Mouse (Mus musculus) kidney, postnatal 0 days (tissue): Measurements from ENCODE around the gene Sh3bp1. TPM values are rescaled to one million over a fixed set of nuclear protein-coding genes. Genes with fewer than 3 reads are reported as not detected.

ENCODE experiments used
- ATAC-seq: fragments of 200-750 bp; cut with Nextera tagmentation; replicated peaks from 2 replicates; pipeline ENCODE4 v1.8.0; 2017; ENCODE audit warnings: low read depth, moderate number of reproducible peaks, moderate TSS enrichment, moderate library complexity; ENCODE audit not compliant: low FRiP score
- DNase-seq: peaks from one replicate; pipeline ENCODE4 v3.0.0-alpha.2; 2016; ENCODE audit warnings: low spot score
- H3K27ac ChIP-seq: fragments of 300-500 bp; sonication (generic); 2 replicates; pipeline ENCODE4 v1.5.1; 2014; ENCODE audit warnings: mild to moderate bottlenecking
- H3K27me3 ChIP-seq: fragments of 300-500 bp; sonication (generic); 2 replicates; pipeline ENCODE4 v1.6.1; 2014; ENCODE audit warnings: low read length, mixed read lengths; ENCODE audit not compliant: insufficient read depth
- H3K36me3 ChIP-seq: fragments of 300-500 bp; sonication (generic); 2 replicates; pipeline ENCODE4 v1.6.1; 2014; ENCODE audit warnings: low read length, mixed read lengths; ENCODE audit not compliant: insufficient read depth
- H3K4me1 ChIP-seq: fragments of 300-500 bp; sonication (generic); replicated peaks from 2 replicates; pipeline ENCODE4 v1.6.1; 2014; ENCODE audit warnings: antibody characterized with exemption, low read length, mixed read lengths; ENCODE audit not compliant: insufficient read depth
- H3K4me2 ChIP-seq: fragments of 300-500 bp; sonication (generic); 2 replicates; pipeline ENCODE4 v1.6.1; 2014; ENCODE audit warnings: mild to moderate bottlenecking, low read length, moderate library complexity, mixed read lengths
- H3K4me3 ChIP-seq: fragments of 300-500 bp; sonication (generic); replicated peaks from 2 replicates; pipeline ENCODE4 v1.5.1; 2014; ENCODE audit warnings: low read depth, low read length
- H3K9ac ChIP-seq: fragments of 300-500 bp; sonication (generic); 2 replicates; pipeline ENCODE4 v1.6.1; 2014; ENCODE audit warnings: low read depth, low read length
- H3K9me3 ChIP-seq: fragments of 300-500 bp; sonication (generic); replicated peaks from 2 replicates; pipeline ENCODE4 v1.6.1; 2016; ENCODE audit warnings: low read length, inconsistent platforms, mixed read lengths
- CTCF ChIP-seq: IDR thresholded peaks from 2 replicates; pipeline ENCODE4 v1.5.1; 2016; ENCODE audit warnings: antibody characterized with exemption, low read depth, mild to moderate bottlenecking, moderate library complexity
- WGBS: fragments of 180-500 bp; shearing (Covaris S2); extraction: QIAGEN DNeasy Blood & Tissue Kit; methylation state at CpG from one replicate; pipeline ENCODE4 v1.1.7; 2014; 5-methylcytosine and 5-hydroxymethylcytosine counted together
- polyA plus RNA-seq: library from polyadenylated mRNA; unstranded; fragments of >200 nt; fragmentation: Nextera tagmentation; extraction: Ambion mirVana; gene quantifications from 2 replicates; pipeline ENCODE4 v1.2.1, GENCODE M21; 2015

Gene Sh3bp1
- polyA plus RNA-seq, 1 experiment from 2014 or later = 19.6 TPM

DNA sequence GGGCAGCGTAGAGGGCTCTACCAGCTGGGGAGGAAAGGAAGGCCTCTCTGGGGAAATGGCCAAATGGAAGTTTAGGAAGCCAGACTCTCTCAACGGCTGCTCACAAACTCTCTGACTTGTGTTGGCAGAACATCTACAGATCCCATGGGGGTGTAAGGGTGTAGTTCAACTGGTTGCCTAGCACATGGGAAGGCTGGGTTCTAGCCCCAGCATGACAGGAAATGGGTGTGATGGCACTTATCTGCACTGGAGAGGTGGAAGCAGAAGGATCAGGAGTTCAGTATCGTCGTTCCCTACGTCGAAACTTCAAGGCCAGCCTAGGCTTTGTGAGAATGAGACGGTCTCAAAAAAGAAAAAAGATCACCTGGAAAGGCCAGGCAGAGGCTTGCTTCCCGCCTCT is 9.4 kb downstream of the Sh3bp1 start:
- DNase-seq (no peak), ATAC-seq (no peak)
- Histone ChIP-seq H3K4me2 (no peak overlapping the region), H3K36me3 (peaks cover 59% of the 10 kb centered on the region), H3K27me3 (no peaks in the 10 kb centered on the region), H3K4me1 (0 out of 2 replicates have a peak, but pooled peaks cover 1% of the 10 kb centered on the region), H3K27ac (no peak overlapping the region), H3K9me3 (no peaks in the 10 kb centered on the region), H3K4me3 (no peak overlapping the region), H3K9ac (no peak overlapping the region)
- TF ChIP-seq CTCF = no peak
- 81% methylated on average over 8 of the region's 8 CpGs for WGBS

DNA sequence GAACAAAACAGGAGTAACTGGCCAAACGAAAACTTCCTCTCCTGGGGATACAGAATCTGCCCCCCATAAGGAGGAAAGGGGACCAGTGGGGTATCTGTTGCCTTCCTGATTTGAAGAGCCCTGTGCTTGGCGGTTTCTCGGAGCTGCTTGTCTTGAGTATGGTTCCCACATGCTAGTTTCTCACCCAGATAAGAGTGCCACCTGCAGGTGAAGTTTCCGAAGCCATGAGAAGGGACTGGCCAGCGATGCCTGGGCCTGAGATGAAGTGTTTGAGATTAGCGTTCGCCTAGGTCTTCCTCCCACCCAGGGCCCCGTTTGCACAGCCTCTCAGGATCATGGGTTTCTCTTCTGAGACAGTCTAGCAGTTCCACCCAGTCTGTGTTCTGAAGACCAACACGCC is 12.5 kb downstream of the Sh3bp1 start:
- no peak overlapping the region for H3K27ac ChIP-seq
- no peaks in the 10 kb centered on the region for H3K9me3 ChIP-seq
- no peak for ATAC-seq
- no peak overlapping the region for H3K9ac ChIP-seq
- H3K4me2 ChIP-seq = no peak overlapping the region
- peak; percentile 70 for DNase-seq
- H3K4me3 ChIP-seq = no peak overlapping the region
- H3K36me3 ChIP-seq = peaks cover 32% of the 10 kb centered on the region
- peak; percentile 75 for TF ChIP-seq CTCF
- no peaks in the 10 kb centered on the region for H3K27me3 ChIP-seq
- 32% methylated on average over 9 of the region's 9 CpGs for WGBS
- peaks cover 25% of the 10 kb centered on the region; the same call in 1 of the 2 replicates for H3K4me1 ChIP-seq

DNA sequence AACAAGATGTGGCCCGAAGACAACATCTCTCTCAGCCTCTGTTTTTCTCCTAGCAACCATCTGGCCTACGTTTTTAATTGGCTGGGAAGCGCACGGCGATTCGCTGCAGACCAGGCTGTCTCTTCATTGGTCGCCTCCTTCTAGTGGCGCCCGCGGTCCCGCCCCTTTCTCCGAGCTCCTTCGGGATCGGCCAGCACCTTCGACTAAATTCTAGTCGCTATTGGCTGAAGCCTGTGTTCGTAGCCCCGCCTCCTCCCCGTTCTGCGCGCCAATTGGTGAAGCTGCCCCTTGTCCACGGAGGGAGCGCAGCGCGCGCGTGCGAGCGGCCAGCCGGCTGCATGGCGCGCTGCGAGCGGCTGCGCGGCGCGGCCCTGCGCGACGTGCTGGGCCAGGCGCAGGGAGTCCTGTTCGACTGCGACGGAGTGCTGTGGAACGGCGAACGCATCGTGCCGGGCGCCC is 14.1 kb downstream of the Sh3bp1 start, which contains the start of gene Pdxp:
Gene Pdxp (plus strand): TSS at position 288 of the 459 bp plus-strand sequence.
- H3K9ac ChIP-seq = peak within 1 kb of the TSS; percentile 74
- no peaks in the 10 kb centered on the region for H3K27me3 ChIP-seq
- DNase-seq (peak; percentile 100), ATAC-seq (peak; percentile 90)
- no peaks in the 10 kb centered on the region for H3K9me3 ChIP-seq
- peaks cover 21% of the 10 kb centered on the region for H3K36me3 ChIP-seq
- peak within 1 kb of the TSS; percentile 94 for H3K4me2 ChIP-seq
- no peak for TF ChIP-seq CTCF
- WGBS = under 1% methylated on average over 51 of the region's 51 CpGs
- peak within 1 kb of the TSS; percentile 70 for H3K27ac ChIP-seq
- peak within 1 kb of the TSS; percentile 43 for H3K4me3 ChIP-seq
- H3K4me1 ChIP-seq = peaks cover 25% of the 10 kb centered on the region; the same call in 1 of the 2 replicates

DNA sequence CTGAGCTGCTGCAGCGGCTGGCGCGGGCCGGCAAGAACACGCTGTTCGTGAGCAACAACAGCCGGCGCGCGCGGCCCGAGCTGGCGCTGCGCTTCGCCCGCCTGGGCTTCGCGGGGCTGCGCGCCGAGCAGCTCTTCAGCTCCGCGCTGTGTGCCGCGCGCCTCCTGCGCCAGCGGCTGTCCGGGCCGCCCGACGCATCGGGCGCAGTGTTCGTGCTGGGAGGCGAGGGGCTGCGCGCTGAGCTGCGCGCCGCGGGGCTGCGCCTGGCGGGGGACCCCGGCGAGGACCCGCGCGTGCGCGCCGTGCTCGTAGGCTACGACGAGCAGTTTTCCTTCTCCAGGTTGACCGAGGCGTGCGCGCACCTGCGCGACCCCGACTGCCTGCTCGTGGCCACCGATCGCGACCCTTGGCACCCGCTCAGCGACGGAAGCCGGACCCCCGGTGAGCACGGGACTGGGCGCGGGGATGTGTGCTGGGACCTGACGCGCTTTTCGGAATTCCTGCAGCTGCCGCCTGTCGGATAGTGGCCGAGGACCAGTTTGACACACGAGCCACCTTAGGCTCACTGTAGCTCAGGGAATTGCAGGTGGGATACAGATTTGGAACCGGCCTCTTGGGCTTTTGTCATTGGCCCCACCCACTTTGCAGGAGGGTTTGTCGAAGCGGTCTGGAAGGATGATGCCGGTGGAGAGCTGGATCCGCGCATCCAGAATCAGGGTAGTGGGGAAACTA is 14.7 kb downstream of the Sh3bp1 start:
- Histone ChIP-seq H3K27me3 (no peaks in the 10 kb centered on the region), H3K4me1 (peaks cover 25% of the 10 kb centered on the region; the same call in 1 of the 2 replicates), H3K4me2 (peak overlapping the region; percentile 94), H3K4me3 (peak overlapping the region; percentile 43), H3K36me3 (peaks cover 18% of the 10 kb centered on the region; the same call in 1 of the 2 replicates), H3K9ac (peak overlapping the region; percentile 74), H3K9me3 (no peaks in the 10 kb centered on the region), H3K27ac (peak overlapping the region; percentile 70)
- TF ChIP-seq CTCF = 0 out of 2 replicates have a peak, but pooled peaks have one; percentile 8
- ATAC-seq (peak; percentile 62), DNase-seq (no peak)
- WGBS = under 1% methylated on average over 80 of the region's 87 CpGs

DNA sequence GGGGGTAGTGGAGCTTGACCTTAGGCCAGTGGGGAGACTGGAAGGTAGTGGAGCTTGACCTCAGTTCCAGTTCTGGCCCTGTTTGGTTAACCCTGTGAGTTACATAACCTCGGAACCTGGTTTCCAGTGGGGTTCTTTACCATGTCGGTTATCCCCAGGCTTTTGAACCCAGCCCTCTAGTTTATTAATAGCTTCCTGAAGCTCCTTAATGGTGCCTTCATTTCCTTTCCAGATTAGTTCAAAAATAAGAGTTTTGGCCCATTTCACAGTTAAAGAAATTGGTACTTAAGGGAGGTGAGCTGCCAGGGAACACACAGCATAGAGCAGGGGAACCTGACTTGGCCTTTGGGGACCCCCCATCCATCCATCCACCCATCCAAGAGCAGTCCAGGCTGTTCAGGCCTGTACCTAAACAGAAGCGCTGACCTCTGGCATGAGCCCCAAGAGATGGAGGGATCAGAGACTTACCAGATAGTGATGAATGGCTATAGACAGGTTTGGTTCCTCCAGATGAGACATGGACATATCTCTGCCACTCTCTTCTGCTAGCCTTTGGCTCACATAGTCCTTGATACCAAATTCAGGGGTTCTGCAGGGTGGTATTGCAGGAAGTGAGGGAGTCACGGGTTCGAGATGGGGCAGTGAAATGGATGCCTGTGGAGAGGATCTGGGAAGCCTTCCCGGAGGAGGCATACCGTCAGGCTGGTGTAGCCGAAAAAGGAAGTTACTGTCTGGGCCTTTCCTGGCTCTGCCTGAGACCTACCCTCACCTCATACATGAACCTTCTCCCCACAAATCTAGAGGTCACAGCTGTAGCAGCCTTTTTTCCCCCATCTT is 15.5 kb downstream of the Sh3bp1 start:
- peak overlapping the region; percentile 74; the same call in 1 of the 2 replicates for H3K9ac ChIP-seq
- H3K4me2 ChIP-seq = peak overlapping the region; percentile 94
- ATAC-seq (no peak), DNase-seq (no peak)
- H3K9me3 ChIP-seq = no peaks in the 10 kb centered on the region
- H3K4me1 ChIP-seq = peaks cover 25% of the 10 kb centered on the region; the same call in 1 of the 2 replicates
- H3K36me3 ChIP-seq = peaks cover 15% of the 10 kb centered on the region; the same call in 1 of the 2 replicates
- no peaks in the 10 kb centered on the region for H3K27me3 ChIP-seq
- WGBS = 51% methylated on average over 8 of the region's 8 CpGs
- no peak overlapping the region for H3K27ac ChIP-seq
- no peak for TF ChIP-seq CTCF
- peak overlapping the region; percentile 43 for H3K4me3 ChIP-seq

DNA sequence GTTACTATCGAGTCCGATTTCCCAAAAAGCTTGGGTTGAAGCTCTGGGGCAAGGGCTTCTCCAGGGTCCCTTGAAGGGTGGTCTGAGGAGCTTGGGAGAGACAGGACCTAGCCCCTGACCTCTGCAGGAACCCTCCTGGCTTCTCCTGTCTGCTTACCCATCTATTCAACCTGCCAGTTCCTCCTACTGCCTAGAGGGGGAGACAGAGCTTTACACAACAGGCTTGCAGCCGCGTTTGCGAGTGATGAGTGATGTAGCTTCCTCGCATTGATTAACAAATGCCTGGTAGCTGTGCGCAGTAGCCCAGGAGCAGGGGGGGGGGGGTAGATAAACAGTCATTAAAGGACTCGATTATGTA is 16.1 kb downstream of the Sh3bp1 start:
- no peak overlapping the region for H3K27ac ChIP-seq
- H3K9me3 ChIP-seq = no peaks in the 10 kb centered on the region
- DNase-seq = peak; percentile 95
- H3K4me1 ChIP-seq = peaks cover 25% of the 10 kb centered on the region; the same call in 1 of the 2 replicates
- H3K9ac ChIP-seq = no peak overlapping the region
- 9% methylated on average over 8 of the region's 8 CpGs for WGBS
- H3K36me3 ChIP-seq = peaks cover 9% of the 10 kb centered on the region; the same call in 1 of the 2 replicates
- H3K4me3 ChIP-seq = no peak overlapping the region
- no peaks in the 10 kb centered on the region for H3K27me3 ChIP-seq
- 0 out of 2 replicates have a peak, but pooled peaks have one; percentile 6 for ATAC-seq
- TF ChIP-seq CTCF = peak; percentile 93
- peak overlapping the region; percentile 28; the same call in 1 of the 2 replicates for H3K4me2 ChIP-seq
